Mouse (Mus musculus) thymus, adult 2 months (tissue): ENCODE data around the gene Ppp1r13b. TPM values are rescaled to one million over a fixed set of nuclear protein-coding genes. Genes with fewer than 3 reads are reported as not detected.
"Not testable (repeated sequence)": the region's sequence is repeated elsewhere in the genome, so short reads cannot be mapped to it uniquely, and the experiment has no call there.

ENCODE experiments used
- DNase-seq: peaks from one replicate; pipeline ENCODE4 v3.0.0; 2021
- H3K27ac ChIP-seq: fragments of 200-500 bp; 2 replicates; pipeline ENCODE4 v1.5.1; 2012; ENCODE audit warnings: low read length, control low read depth; ENCODE audit not compliant: control insufficient read depth, insufficient read depth
- H3K27me3 ChIP-seq: fragments of 200-500 bp; 2 replicates; pipeline ENCODE4 v1.6.1; 2012; ENCODE audit warnings: mild to moderate bottlenecking, low read length, moderate library complexity, mixed read lengths; ENCODE audit not compliant: control insufficient read depth, insufficient read depth
- H3K36me3 ChIP-seq: fragments of 200-500 bp; 2 replicates; pipeline ENCODE4 v1.6.1; 2012; ENCODE audit warnings: mild to moderate bottlenecking, low read length, moderate library complexity; ENCODE audit not compliant: control insufficient read depth, insufficient read depth
- H3K4me1 ChIP-seq: fragments of 200-500 bp; replicated peaks from 2 replicates; pipeline ENCODE4 v1.6.1; 2012; ENCODE audit warnings: low read length; ENCODE audit not compliant: control insufficient read depth, insufficient read depth
- H3K4me3 ChIP-seq: fragments of 200-500 bp; 2 replicates; pipeline ENCODE4 v1.5.1; 2012; ENCODE audit warnings: mild to moderate bottlenecking, low read length, control low read depth, moderate library complexity; ENCODE audit not compliant: control insufficient read depth, insufficient read depth
- CTCF ChIP-seq: fragments of 200-500 bp; IDR thresholded peaks from 2 replicates; pipeline ENCODE4 v1.5.1; 2012; ENCODE audit warnings: mild to moderate bottlenecking, control low read depth, low read length, moderate library complexity, borderline replicate concordance; ENCODE audit not compliant: control insufficient read depth, poor library complexity, insufficient read depth; ENCODE audit errors: extremely low read depth
- POLR2A ChIP-seq: fragments of 200-500 bp; IDR thresholded peaks from 2 replicates; pipeline ENCODE4 v1.6.1; 2012; ENCODE audit warnings: mild to moderate bottlenecking, low read length, control low read depth, moderate library complexity; ENCODE audit not compliant: control insufficient read depth, poor library complexity, insufficient read depth; ENCODE audit errors: extremely low read depth
- whole genome bisulfite sequencing: fragments of 180-500 bp; shearing (Covaris S2); methylation state at CpG from one replicate; pipeline ENCODE4 v1.1.7; 2018; 5-methylcytosine and 5-hydroxymethylcytosine counted together
- polyA plus RNA-seq: library from polyadenylated mRNA; depleted of rRNA; stranded (reverse); fragments of >200 nt; gene quantifications from 2 replicates; pipeline ENCODE4 v1.2.3, GENCODE M21; 2012; rRNA removed

Ppp1r13b gene
- 28.1 and 30.1 TPM in 2 replicates for polyA plus RNA-seq

DNA sequence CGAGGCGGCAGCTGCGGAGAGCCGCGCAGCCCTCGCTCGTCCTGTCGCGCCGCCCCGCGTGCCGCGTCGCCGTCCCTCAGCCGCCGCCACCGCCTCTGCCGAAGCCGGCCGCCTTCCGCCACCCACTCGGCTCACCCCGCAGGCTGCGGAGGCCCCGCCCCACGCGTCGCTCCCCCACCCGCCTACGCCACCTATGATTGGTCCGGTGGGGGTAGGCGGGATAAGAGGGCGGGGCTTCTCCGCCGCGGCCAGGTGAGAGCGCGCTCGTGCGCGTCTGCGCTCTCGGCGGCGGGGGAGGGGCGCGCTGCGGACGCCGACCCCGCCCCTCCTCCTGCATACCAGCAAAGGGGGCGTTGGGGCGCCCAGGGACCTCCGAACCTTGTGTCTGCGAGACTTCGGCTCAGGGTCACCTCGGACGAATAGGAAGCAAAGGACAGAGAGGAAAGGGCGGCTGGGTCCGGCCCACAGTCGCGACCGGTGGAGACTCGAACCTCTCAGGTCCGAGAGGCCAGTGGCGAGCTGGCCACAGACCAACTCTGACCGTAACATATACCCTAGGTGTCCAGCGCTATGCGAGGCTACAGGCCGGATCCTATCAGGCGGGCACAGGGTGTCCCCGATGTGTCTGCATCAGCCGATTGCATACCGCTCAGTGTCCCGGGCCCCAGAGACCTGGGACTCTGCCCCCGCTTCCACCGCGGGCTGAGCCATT is at the start of gene Ppp1r13b:
Ppp1r13b (minus strand) TSS at position 141 of the 712 bp plus-strand sequence.
- 3% methylated on average over 79 of the region's 80 CpGs for WGBS
- H3K4me3 ChIP-seq = peak within 1 kb of the TSS; percentile 61
- TF ChIP-seq POLR2A (peak; percentile 95), CTCF (peak; percentile 65; the same call in 1 of the 2 replicates)
- no peaks in the 10 kb centered on the region for H3K27me3 ChIP-seq
- no peaks in the 10 kb centered on the region for H3K36me3 ChIP-seq
- H3K4me1 ChIP-seq = peaks cover 13% of the 10 kb centered on the region
- peak within 1 kb of the TSS; percentile 11; the same call in 1 of the 2 replicates for H3K27ac ChIP-seq
- peak; percentile 94 for DNase-seq

DNA sequence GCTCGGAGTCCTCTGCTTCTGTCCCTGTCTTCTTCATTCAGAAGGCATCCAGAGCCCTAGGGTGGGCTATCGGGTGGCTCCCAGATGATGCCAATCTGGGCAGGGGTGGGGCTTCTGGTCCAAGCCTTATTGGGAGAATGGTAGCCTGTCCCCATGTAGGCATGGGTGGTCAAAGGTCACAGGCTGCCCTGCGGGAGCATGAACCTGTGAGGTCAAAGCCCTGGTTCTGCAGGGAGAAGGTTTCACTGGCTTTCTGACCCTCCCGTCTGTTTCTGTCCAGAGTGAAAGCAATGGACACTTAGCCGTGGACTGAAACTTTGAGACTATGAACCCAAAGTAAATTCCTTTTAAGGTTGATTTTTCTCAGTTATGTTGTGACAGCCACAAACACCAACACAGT is 48.3 kb upstream of the Ppp1r13b start:
- Histone ChIP-seq H3K4me3 (no peak overlapping the region), H3K27me3 (no peaks in the 10 kb centered on the region), H3K27ac (no peak overlapping the region), H3K4me1 (no peaks in the 10 kb centered on the region), H3K36me3 (peaks cover 17% of the 10 kb centered on the region)
- 93% methylated on average over 5 of the region's 5 CpGs for WGBS
- no peak for DNase-seq
- TF ChIP-seq POLR2A (no peak), CTCF (no peak)

DNA sequence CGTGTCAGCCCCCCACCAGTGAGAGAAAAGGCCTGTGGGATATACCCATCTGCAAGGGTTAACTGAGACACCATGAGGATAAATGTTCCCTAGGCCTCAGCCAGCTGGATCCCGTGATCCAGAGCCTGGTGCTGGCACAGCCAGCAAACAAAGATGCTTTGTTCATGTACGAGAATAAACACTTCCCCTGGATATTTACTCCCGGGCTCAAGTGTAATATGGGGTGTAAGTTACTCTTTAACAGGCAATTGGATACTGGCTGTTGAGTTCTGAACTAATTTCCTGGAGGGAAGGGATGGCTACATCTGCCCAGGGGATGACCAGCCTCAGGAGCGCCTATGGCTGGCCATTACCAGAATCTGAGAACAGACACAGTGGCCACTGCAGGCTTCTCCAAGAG is 43.8 kb upstream of the Ppp1r13b start:
- Histone ChIP-seq H3K36me3 (no peaks in the 10 kb centered on the region), H3K4me3 (no peak overlapping the region), H3K4me1 (no peaks in the 10 kb centered on the region), H3K27me3 (no peaks in the 10 kb centered on the region), H3K27ac (no peak overlapping the region)
- no peak for DNase-seq
- WGBS = 91% methylated on average over 5 of the region's 5 CpGs
- TF ChIP-seq POLR2A (no peak), CTCF (no peak)

- Histone ChIP-seq H3K4me1 (peaks cover 4% of the 10 kb centered on the region), H3K27ac (no peak overlapping the region), H3K27me3 (no peaks in the 10 kb centered on the region), H3K4me3 (no peak overlapping the region), H3K36me3 (no peaks in the 10 kb centered on the region)
- no peak for TF ChIP-seq CTCF
- no peak for TF ChIP-seq POLR2A
- 87% methylated on average over 5 of the region's 5 CpGs for WGBS
- no peak for DNase-seq
These were observed 42.6 kb upstream of the Ppp1r13b start for GRCm38 (mm10) chr12:111950486-111950885.

- no peaks in the 10 kb centered on the region for H3K36me3 ChIP-seq
- WGBS = 21% methylated on average over 2 of the region's 2 CpGs
- no peak overlapping the region for H3K4me3 ChIP-seq
- DNase-seq = peak; percentile 55
- no peak overlapping the region for H3K27ac ChIP-seq
- no peak for TF ChIP-seq POLR2A
- TF ChIP-seq CTCF = no peak
- H3K4me1 ChIP-seq = peaks cover 19% of the 10 kb centered on the region
- no peaks in the 10 kb centered on the region for H3K27me3 ChIP-seq
These were observed 38.8 kb upstream of the Ppp1r13b start for GRCm38 (mm10) chr12:111946716-111947115.

GRCm38 (mm10) chr12:111945765-111946655 is 38.1 kb upstream of the Ppp1r13b start:
- not testable (repeated sequence) for H3K27ac ChIP-seq, H3K36me3 ChIP-seq, H3K4me3 ChIP-seq, H3K27me3 ChIP-seq, DNase-seq
- peaks cover 19% of the 10 kb centered on the region for H3K4me1 ChIP-seq
- WGBS = 16% methylated on average over 13 of the region's 15 CpGs
